Mouse (Mus musculus): Measurements from ENCODE around the gene Hmga2.

Hmga2 gene

DNA sequence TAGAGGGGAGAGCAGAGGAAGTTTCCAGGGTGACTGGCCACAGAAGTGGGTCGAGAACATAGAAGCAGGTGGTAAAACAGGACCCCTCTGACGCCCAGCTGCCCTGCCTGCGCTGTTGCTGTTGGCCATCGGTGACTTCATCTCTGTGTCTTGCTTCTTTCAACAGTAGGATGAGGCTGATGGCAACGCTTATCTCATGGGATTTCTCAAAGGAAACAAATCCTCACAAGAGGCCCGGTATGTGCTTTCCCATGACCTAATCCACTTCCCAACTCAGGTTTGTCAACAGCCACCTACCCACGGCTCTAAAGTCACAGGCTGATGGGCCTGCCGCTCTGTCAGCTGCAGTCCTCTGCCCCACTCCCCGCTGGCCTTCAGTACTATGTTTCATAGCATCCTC lies 52.3 kb downstream of the Hmga2 start:
- Histone ChIP-seq H3K36me3 (ENCODE audit: control insufficient read depth, insufficient read depth, low read length, poor library complexity, severe bottlenecking) (no peaks in the 10 kb centered on the region), H3K27me3 (ENCODE audit: control insufficient read depth, insufficient read depth, low read length, poor library complexity, severe bottlenecking) (no peaks in the 10 kb centered on the region)
- no peak for DNase-seq (ENCODE audit: low read depth, low spot score)

DNA sequence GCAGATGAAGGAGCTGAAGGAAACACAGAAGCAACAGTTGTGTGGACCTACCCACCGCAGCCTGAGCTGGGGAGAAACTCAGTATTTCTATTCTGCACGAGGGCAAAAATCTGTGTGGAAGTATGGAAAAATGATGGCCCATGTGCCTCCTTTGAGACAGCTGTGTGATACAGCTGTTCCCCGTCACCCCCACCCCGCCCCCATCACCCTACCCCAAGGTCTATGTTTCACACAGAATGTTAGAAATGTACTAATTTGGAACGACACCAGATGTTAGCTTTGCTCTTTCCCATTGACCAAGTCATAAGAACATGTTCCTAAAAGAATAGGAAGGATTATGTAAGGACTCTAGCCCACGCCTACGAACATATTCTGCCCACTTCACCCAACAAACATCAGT lies 53.0 kb downstream of the Hmga2 start:
- no peaks in the 10 kb centered on the region for H3K36me3 ChIP-seq (ENCODE audit: control insufficient read depth, insufficient read depth, low read length, poor library complexity, severe bottlenecking)
- no peak for DNase-seq (ENCODE audit: low read depth, low spot score)

DNA sequence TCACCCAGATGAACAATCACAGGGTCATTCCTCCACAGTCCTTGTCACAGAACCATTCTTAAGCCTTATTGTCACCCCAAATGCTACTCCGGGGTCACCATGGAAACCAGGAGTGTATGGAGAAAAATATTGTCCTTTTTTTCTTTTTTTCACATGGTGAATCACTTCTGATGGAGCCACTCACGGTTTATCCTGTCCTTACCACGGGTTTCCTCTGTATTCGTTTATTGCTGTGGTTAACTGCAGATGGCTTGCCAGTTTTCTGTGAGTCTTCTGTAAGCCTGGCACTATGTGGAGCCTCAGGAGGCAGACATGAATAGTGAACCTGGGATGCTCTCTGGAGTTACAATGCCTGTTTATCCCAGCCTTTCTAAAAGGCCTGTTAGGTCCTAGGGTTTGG lies 53.4 kb downstream of the Hmga2 start:
- no peaks in the 10 kb centered on the region for H3K27me3 ChIP-seq (ENCODE audit: control insufficient read depth, insufficient read depth, low read length, poor library complexity, severe bottlenecking)
- DNase-seq (ENCODE audit: low read depth, low spot score): no peak
- H3K36me3 ChIP-seq (ENCODE audit: control insufficient read depth, insufficient read depth, low read length, poor library complexity, severe bottlenecking): no peaks in the 10 kb centered on the region

More for the DNA sequence above, 53.0 kb downstream of the Hmga2 start:
- H3K27me3 ChIP-seq (ENCODE audit: control insufficient read depth, insufficient read depth, low read length, poor library complexity, severe bottlenecking): no peaks in the 10 kb centered on the region

DNA sequence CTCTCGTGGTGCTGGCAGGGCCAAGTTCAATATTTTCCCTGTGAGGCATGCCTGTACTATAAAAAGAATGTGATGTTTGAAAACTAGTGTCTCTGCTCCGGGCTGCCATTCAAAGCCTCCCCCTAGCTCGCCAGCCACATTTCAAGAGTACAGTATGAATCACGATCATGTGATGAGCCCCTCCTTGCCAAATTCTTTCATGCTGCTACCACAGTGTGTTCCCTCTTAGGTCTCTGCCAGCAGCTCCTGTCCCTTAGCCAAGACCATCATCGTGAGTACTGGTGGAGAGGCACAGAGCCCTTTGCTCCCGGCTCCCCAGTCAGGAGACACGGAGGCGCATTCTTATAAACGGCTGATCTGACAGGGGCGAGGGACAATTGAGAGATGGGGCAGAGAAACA lies 54.2 kb downstream of the Hmga2 start:
- no peaks in the 10 kb centered on the region for H3K36me3 ChIP-seq (ENCODE audit: control insufficient read depth, insufficient read depth, low read length, poor library complexity, severe bottlenecking)
- no peaks in the 10 kb centered on the region for H3K27me3 ChIP-seq (ENCODE audit: control insufficient read depth, insufficient read depth, low read length, poor library complexity, severe bottlenecking)
- no peak for DNase-seq (ENCODE audit: low read depth, low spot score)

DNA sequence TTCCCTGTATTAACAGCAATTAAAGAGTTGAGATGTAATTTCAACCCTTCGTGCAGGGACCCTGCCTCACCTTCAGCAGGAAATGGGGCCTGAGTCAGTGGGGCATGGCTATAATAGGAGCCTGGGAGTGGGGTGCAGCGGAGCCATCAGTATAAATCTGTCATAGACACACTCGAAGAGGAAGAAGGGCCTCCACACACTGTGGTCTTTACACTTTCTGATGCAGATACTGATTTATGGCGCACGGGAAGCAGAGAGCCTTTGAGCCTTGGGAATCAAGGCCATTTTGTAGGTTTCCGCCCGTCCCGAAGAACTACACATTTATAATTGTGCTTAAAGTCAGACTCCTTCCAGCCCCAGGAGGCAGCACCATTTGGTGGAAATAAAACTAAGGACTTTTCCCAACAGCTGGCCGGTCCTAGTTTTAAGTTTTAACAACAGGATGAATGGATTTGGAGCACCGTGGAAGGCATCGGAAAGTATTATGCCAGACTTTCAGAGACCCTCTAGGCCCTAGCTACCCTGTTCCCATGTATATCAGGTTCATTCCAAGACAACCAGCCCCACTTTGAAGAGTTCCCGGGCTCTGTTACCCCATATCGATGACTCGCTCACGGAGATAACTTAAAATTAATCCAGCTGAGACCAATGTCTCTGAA lies 55.2 kb downstream of the Hmga2 start:
- no peaks in the 10 kb centered on the region for H3K36me3 ChIP-seq (ENCODE audit: control insufficient read depth, insufficient read depth, low read length, poor library complexity, severe bottlenecking)
- DNase-seq (ENCODE audit: low read depth, low spot score): no peak
- H3K27me3 ChIP-seq (ENCODE audit: control insufficient read depth, insufficient read depth, low read length, poor library complexity, severe bottlenecking): no peaks in the 10 kb centered on the region

DNA sequence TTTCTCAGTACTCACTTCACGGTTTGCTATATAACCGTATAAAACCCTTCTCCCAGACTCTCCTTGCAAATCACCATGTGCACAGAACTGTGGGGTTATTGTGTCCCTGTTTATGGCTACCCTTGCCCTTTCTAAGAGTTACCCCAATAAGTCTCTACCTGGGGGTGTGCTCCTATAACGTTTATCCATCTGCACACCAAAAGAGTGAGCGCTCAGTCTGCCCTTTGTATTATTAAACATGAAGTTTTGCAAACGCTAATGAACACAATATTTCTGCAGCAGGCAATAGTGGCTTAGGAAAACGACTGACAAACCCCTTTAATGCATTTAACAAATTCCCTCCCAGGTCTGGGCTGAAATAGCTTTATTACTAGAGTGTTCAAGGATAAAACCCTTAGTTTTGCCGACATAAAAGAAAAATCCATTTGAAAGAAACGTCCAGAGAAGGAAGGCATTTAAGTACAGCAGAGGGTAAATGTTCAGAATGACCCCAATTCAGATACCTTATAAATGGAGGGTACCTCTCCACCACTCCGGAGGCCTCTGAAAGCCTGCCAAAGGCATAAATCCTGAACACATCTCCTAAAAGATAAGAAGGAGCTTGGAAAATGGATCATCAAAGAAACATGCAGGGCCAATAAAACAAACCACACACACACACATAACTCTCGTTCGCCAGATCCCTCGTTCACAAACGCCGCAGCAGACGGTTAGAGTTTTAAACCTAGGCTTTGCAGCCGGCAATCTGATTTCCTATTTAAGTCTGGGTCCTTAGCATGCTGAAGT lies 57.3 kb downstream of the Hmga2 start:
- Histone ChIP-seq H3K36me3 (ENCODE audit: control insufficient read depth, insufficient read depth, low read length, poor library complexity, severe bottlenecking) (no peaks in the 10 kb centered on the region), H3K27me3 (ENCODE audit: control insufficient read depth, insufficient read depth, low read length, poor library complexity, severe bottlenecking) (no peaks in the 10 kb centered on the region)
- no peak for DNase-seq (ENCODE audit: low read depth, low spot score)

DNA sequence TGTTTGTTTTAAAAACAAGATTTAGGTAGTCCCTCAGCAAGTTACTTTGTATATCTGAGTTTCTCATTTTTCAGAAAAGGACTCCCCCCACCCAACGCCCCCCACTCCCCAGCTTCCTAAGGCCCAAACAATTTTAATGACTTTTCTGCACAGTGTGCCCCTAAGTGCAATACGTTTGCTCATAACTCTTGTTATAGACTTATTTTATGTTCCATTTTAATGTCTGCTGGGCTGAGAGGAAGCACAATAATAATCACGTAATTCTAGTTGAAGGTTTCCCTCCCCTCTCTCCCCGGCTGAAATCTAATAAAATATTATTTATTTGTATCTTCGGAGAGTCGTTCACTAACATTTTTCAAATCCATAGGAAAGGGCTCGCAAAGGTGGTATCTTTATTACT lies 58.1 kb downstream of the Hmga2 start:
- no peaks in the 10 kb centered on the region for H3K36me3 ChIP-seq (ENCODE audit: control insufficient read depth, insufficient read depth, low read length, poor library complexity, severe bottlenecking)
- no peak for DNase-seq (ENCODE audit: low read depth, low spot score)

DNA sequence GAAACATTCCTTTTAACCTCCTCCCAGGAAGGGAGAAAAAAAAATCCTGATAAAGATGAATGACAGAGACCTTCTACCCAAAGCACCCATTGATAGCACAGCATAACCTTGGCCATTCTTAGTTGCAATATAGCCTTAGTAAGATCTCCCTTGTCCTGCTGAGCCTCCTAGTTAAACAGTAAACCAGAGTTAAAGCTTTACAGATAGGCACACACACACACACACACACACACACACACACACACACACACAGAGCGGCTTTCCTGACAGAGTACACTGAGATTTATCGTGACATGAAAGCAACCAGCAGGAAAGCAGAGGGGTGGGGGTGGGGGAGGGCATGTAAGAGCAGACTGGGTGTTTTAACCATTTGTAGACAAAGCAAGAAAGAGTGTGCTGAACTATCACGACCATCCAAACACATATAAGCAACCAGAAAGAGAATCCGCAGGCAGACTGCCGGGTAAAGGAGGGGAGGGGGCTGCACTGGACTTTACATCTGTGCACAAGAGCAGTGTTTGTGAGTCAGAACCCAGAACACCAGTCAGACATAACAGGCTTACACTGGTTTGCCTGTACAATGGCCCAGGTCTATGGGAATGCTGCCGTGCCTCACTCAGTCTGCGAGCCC lies 58.7 kb downstream of the Hmga2 start:
- Histone ChIP-seq H3K27me3 (ENCODE audit: control insufficient read depth, insufficient read depth, low read length, poor library complexity, severe bottlenecking) (no peaks in the 10 kb centered on the region), H3K36me3 (ENCODE audit: control insufficient read depth, insufficient read depth, low read length, poor library complexity, severe bottlenecking) (no peaks in the 10 kb centered on the region)
- no peak for DNase-seq (ENCODE audit: low read depth, low spot score)

More for the DNA sequence above, 58.1 kb downstream of the Hmga2 start:
- no peaks in the 10 kb centered on the region for H3K27me3 ChIP-seq (ENCODE audit: control insufficient read depth, insufficient read depth, low read length, poor library complexity, severe bottlenecking)

DNA sequence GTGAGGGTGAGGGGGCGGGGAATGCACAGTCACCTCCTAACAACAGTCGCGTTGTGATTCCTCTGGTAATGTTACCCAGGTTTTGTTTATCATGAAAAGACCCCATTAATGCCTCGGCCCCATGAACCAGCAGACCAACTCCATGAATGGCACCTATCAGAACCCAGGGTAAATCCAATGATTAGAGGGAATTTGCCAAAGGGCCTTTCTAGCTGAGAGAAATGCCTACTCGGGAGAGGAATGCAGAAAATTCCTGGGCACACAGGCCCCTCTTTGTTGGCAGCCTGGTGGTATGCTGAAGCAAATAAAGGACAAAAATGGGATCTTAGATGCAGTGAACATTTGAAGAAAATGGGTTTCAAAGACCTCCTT lies 59.2 kb downstream of the Hmga2 start:
- no peak for DNase-seq (ENCODE audit: low read depth, low spot score)
- Histone ChIP-seq H3K36me3 (ENCODE audit: control insufficient read depth, insufficient read depth, low read length, poor library complexity, severe bottlenecking) (no peaks in the 10 kb centered on the region), H3K27me3 (ENCODE audit: control insufficient read depth, insufficient read depth, low read length, poor library complexity, severe bottlenecking) (no peaks in the 10 kb centered on the region)

DNA sequence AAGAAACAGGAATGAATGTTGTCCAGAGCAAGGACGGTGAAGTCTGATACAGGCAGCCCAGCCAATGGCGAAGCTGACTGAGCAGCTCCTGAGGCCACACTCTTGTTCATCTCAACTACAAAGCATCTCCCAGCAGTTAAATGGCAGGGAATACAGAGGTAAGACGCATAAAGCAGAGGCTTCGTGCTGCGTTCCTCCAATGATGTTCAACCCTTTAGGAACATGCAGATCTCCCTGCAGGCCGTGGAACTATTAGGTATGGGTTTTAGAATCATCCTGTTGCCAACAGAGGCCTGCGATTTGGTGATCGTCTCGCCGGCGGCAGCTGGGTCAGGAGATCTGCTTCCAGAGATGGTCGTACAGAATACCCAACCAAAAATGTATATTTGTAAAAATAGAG lies 59.6 kb downstream of the Hmga2 start:
- Histone ChIP-seq H3K27me3 (ENCODE audit: control insufficient read depth, insufficient read depth, low read length, poor library complexity, severe bottlenecking) (no peaks in the 10 kb centered on the region), H3K36me3 (ENCODE audit: control insufficient read depth, insufficient read depth, low read length, poor library complexity, severe bottlenecking) (no peaks in the 10 kb centered on the region)
- no peak for DNase-seq (ENCODE audit: low read depth, low spot score)

DNA sequence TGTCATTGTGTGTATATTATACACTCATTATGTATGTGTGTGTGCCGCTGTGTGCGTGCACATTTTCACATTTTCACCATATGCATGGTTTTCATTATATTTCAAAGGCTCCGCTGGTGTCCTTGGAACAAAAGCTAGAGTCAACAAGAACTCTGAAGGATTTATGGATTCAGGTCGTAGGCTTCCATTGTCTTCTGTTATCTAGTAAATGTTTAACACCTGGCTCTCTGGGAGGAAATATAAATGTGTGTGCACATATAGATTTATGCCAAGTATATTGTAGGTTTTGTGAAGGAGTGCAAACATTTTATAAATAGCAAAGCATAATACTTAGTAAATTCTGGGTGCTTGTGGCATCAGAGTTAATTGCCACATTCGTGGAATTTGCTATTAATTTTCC lies 64.1 kb downstream of the Hmga2 start:
- DNase-seq (ENCODE audit: low read depth, low spot score): no peak
- Histone ChIP-seq H3K36me3 (ENCODE audit: control insufficient read depth, insufficient read depth, low read length, poor library complexity, severe bottlenecking) (no peaks in the 10 kb centered on the region), H3K27me3 (ENCODE audit: control insufficient read depth, insufficient read depth, low read length, poor library complexity, severe bottlenecking) (no peaks in the 10 kb centered on the region)

DNA sequence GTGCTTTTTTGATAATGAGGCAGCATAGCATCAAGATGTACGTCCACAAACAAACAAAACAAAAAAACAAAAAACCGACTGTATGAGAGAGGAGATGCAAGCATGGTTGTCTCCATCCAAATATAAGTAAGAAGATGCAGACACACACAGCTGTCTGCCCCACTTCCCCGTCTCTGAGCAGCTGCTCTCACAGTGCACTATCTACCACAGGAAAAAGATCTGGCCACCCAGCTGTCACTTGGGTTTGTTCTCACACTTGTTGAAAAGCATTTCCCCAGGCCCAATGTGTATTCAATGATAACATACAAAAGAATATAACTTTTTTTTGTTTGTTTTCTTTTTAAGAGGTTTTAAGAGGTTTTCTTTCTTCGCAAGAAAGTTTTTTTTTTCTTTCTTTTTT lies 65.3 kb downstream of the Hmga2 start:
- H3K36me3 ChIP-seq (ENCODE audit: control insufficient read depth, insufficient read depth, low read length, poor library complexity, severe bottlenecking): no peaks in the 10 kb centered on the region
- DNase-seq (ENCODE audit: low read depth, low spot score): no peak
- H3K27me3 ChIP-seq (ENCODE audit: control insufficient read depth, insufficient read depth, low read length, poor library complexity, severe bottlenecking): no peaks in the 10 kb centered on the region

DNA sequence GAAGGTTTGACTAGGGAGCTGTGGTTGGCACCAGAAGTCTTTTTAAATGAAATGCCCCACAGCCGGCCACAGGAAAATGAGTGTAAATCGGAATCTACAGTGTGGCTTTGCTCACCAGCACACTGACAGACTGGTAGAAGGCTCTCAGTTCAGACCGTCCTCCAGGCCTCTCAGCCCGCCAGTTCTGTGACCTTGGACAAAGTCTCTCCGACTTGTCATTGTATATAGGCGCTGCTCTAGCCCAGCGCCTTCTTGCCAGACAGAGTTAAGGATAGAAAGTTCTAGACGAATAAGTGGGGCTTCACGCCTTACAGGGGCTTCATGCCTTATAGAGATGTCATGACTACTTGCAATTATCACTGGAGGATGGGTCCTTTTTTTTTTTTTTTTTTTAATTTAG lies 67.1 kb downstream of the Hmga2 start:
- H3K27me3 ChIP-seq (ENCODE audit: control insufficient read depth, insufficient read depth, low read length, poor library complexity, severe bottlenecking): no peaks in the 10 kb centered on the region
- H3K36me3 ChIP-seq (ENCODE audit: control insufficient read depth, insufficient read depth, low read length, poor library complexity, severe bottlenecking): no peaks in the 10 kb centered on the region

DNA sequence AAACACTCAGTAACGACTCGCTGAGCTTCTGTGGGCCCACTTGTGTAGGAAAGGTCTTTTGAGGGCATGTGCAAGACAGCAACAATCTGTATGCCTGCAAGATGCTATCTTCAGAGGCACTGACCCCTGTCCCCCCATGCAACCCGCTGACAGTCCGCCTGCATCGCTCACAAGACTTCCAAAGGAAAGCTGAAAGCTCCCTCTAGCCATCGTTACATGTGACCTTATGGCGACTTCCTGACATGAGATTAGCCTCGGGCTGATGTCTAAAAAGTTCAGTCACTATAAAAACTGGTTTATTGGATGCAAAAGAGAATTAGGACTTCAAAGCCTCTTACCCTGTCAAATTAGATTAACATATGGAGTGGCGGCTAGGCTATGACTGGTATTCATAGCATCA lies 69.0 kb downstream of the Hmga2 start:
- Histone ChIP-seq H3K36me3 (ENCODE audit: control insufficient read depth, insufficient read depth, low read length, poor library complexity, severe bottlenecking) (no peaks in the 10 kb centered on the region), H3K27me3 (ENCODE audit: control insufficient read depth, insufficient read depth, low read length, poor library complexity, severe bottlenecking) (no peaks in the 10 kb centered on the region)
- no peak for DNase-seq (ENCODE audit: low read depth, low spot score)

More for the DNA sequence above, 67.1 kb downstream of the Hmga2 start:
- no peak for DNase-seq (ENCODE audit: low read depth, low spot score)

DNA sequence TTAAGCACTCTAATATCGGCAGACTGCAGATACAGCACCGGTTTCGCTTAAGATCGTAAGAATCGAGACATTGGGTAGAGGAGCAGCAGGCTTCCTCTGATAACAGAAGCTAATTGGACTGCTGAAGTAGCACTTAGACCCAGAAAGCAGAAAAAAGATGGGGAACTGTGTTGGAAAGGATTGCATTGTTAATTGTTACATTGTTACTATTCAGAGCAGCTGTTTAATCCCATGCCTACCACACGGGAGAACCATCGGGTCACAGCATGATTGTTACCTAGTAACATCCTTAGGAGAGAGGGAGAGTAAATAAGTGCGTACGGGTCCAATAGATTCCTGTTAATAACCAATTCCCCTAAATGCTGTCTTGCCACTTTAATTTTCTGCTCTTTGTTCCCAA lies 70.2 kb downstream of the Hmga2 start:
- H3K36me3 ChIP-seq (ENCODE audit: control insufficient read depth, insufficient read depth, low read length, poor library complexity, severe bottlenecking): no peaks in the 10 kb centered on the region
- no peaks in the 10 kb centered on the region for H3K27me3 ChIP-seq (ENCODE audit: control insufficient read depth, insufficient read depth, low read length, poor library complexity, severe bottlenecking)
- DNase-seq (ENCODE audit: low read depth, low spot score): no peak
